Mouse (Mus musculus) right cerebral cortex, postnatal 36 days (tissue): ENCODE measurements around the gene Kank1.

Source experiments
- DNase-seq, 2 experiments: peaks; one replicate each; pipeline ENCODE4 v3.0.0; 2022; ENCODE audit warnings: low spot score in 2 of 2, mixed read lengths in 1 of 2

Gene Kank1

DNA sequence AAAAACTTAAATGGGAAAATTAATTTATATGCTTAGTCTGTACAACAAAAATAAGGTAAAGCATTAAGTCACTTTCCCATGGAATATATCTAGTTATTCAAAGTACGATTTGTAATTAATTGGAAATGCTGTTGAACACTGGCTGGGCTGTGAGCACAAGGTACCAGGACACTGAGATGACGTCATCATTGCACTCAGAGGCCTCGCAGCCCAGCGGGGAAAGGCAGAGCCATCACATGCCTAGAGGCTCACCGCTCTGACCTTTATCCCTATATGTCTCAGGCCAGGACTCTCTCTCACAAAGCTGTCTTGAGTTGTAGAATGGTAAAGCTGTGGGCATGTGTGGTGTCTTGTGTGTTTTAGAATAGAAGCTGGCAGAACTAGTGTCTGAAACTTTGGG, 128.9 kb downstream of the Kank1 start:
- no peak for DNase-seq

DNA sequence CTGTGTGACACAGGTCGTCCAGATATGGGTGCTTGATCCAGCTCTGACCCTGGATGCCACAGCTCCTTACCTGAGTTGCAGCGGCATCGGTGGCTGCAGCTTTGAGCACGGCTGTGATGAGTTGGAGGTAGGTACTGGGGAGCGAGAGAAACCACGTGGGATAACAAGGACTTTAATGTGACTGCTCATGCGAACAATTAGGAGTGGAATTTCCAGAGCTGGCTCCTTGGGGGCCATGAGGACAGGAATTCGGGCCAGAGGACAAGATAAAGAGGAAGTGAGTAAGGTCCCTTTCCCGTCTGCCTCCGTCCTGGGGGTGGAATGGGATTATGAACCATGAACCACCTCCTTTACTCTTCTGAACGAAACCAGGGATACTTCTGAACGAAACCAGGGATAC, 129.8 kb downstream of the Kank1 start:
- no peak for DNase-seq

DNA sequence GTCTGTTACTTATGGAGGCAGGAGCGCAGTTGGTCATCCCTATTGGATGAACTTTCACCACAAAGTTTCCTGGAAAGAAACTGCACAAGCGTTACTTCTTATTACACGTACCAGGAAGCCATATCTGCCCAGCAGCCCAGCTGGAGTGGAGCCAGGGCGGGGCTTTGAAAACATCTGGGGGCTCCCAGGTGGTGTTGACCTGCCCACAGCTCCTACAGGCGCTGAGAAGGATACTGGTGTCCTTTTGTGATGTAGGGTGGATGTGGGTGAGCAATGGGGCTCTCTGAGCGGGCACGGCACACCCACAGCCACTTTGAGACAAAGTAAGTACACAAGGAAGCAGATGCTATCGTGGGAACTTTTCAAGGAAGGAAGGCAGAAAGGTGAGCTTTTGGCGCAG, 133.7 kb downstream of the Kank1 start:
- no peak for DNase-seq

DNA sequence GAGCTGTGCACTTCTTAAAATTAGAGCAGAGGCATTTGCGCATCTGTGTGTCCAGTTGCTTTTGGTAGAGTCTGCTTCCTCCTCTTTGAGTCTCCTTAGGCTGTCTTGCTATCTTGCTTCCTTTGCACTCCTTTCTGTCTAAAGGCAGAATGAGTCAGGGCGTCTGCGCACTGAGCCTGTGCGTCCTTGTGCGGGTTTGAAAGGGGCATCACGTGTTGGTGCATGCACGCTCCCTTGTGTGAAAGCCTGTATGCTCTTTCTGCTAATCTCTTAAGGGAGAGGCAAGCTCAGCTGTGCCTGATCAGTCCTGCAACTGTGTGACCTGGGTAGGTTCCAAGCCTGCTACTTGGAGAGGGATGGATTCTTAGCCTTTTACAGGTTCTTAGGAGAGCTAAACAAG, 136.0 kb downstream of the Kank1 start:
- DNase-seq: no peak

DNA sequence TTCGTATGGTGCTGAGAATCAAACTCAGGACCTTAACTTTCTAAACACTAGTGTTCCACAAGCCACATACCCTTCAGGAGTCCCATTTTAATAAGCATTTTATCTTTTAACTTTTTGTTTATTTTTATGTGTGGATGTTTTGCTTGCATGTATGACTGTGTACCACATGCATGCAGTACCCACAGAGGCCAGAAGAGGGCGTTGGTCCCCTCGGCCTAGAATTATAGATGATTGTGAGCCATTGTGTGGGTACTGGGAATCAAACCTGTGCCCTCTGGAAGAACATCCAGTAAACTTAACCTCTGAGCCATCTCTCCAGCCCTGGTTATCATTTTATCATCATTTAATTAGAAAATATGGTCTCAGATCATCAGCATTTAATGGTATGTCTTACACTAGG, 136.8 kb downstream of the Kank1 start:
- no peak for DNase-seq

DNA sequence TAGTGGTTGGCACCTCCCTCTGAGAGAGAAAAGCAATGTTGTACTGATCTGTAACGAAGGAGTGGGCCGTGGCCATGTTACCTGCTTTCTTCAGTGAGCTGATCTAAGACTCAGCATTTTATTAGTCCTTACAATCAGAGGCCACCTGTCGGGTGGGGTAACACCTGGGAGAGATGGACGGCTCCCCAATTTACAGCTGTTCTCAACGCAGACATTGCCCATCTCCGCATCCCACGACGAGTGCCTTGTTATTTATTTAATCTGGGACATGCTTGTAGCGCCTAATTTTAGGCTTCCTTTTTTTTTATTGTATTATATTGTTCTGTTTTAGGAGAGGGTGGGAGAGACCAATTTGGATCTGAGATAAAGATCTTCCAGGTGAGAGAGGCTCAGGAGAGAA, 137.4 kb downstream of the Kank1 start:
- no peak for DNase-seq

DNA sequence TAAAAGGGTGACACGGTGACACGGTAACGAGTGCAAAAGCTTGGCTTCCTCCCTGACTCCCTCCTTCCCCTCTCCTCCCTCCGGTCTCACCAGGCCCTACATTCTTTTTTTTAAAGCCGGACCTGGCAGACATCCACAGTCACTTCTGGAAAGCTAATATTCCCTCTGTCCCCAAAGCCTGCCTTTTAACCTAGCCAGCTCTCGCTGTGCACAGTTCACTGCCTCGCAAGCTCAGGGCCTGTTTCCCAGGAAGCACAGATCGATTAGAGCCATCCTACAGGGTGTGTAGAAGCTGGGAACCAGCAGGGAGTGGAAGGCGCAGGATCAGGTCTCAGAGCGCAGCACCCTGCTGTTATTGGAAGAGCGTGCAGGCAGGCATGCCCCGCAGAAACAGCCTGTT, 138.2 kb downstream of the Kank1 start:
- DNase-seq: peak in 1 of 2 experiments; percentile 1

DNA sequence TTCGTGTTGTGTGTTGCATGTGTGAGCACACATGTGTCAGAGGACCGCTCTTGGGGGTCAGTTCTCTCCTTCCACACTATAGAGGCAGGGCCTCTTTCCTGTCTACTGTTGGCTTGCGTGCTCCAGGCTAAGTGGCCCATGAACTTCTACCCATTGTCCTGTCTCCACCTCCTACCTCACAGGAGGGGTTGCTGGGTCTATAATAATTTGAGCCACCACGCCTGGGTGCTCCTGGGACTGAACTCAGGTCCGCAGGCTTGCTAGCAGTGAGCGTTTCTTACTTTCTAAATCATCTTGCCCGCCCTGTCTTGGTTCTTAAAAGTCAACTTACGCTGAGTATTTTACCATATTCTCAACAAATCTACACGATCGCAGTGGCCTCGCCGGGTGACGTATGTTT, 140.1 kb downstream of the Kank1 start:
- DNase-seq: no peak

DNA sequence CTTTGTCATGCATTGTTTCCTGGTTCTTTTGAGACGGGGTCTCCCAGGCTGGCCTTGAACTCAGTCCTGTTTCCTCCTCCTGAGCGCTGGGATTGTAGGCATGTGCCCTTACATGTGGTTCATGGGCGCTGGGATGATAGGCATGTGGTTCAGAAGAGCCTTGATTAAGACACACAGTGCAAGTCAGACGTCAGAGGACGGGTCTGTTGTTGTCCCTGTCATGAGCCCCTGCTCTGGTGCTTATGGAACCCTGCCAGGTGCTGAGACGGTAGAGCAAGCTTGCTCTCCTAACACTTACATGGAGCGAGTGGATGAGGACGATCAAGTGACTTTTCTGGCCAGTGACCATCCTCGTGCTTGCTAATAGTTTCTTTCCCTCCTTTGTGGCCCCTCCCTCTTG, 143.9 kb downstream of the Kank1 start:
- no peak for DNase-seq

DNA sequence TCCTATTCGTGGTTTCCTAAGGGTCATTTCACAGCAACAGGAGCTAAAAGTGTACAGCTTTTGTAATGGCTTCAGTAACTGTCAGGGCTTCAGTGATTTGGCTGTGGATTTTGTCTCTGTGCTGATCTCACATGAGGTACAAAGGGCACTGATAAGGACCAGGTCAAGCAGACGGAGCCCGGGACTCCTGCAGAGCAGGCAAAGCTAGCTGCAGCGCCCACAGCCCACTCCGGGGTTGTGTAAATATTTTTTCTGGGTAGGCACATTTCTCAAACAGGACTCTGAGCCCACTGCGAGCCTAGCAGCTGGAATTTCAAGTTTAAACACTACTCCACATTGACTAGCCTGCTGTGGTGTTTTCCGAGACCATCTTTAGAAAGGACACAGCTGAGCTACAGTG, 145.2 kb downstream of the Kank1 start:
- no peak for DNase-seq

DNA sequence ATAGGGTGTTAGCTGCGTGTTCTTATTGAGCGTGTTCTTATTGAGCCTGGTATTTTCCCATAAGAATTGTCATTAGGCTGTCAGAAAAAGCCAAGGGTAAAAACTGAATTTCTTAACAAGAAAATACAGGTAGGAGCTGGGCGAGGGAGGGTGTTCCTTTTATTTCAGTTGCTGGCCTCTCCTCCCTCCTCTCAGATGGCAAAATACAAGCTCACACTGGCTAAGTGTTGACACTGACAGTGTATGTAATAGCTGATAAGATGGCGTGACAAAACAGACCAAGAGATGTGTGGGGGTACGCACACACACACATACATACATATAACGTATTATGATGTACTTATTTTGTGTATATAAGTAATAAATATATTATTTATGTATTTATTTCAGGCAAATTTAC, 145.7 kb downstream of the Kank1 start:
- DNase-seq: no peak

DNA sequence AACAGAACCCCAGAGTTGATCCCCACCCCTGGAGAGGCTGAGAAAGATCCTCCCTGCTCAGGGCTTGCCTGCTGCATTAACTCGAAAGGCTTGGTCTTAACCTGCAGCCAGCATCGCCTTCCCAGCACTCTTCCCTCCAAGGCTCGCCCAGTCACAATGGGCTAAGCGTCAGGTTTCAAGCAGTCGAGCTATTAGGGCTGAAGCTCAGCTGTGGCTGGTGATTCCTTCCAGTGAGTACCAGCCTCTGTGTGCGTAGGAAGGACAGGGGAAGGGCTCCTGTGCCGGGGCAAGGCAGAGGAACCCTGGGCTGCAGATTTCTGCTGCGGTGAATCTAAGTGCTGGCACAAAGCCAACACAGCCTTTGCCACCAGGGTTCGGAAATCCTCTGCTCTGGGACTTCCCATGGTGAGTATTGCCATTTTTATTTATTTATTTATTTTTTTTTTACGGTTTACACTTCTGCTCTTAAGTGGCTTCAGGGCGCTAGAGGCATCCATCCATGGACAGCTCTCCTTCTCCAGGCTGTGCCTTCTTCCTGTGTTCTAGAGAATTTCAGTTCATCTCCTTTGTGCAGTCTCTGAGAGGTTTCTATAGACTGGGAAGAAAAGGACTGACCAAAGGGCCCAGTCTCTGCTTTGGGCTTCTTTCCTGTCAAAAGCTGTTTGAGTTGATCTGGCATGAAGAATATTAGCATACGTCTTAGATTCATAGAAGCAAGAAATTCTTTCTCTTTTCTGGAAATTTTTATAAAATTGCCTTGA, 146.8 kb downstream of the Kank1 start:
- no peak for DNase-seq

DNA sequence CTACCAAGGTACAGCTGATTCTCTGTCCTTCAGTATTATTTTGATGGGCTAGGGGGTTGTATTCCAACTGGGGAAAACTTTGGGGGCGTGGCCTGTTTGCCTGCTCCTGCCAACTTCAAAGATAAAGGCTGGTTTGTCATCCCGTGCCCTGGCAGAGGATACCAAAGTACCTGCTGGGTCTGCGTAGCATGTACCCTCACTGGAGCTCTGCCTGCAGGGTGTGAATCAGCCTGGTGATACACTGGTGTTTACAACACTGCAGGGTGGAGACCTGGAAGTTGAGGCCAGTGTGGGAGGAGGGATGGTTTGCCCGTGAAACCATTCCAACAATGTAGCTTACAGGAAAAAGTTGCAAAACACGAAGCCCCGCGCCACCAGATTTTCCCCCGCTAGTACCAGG, 149.2 kb downstream of the Kank1 start:
- DNase-seq: no peak

DNA sequence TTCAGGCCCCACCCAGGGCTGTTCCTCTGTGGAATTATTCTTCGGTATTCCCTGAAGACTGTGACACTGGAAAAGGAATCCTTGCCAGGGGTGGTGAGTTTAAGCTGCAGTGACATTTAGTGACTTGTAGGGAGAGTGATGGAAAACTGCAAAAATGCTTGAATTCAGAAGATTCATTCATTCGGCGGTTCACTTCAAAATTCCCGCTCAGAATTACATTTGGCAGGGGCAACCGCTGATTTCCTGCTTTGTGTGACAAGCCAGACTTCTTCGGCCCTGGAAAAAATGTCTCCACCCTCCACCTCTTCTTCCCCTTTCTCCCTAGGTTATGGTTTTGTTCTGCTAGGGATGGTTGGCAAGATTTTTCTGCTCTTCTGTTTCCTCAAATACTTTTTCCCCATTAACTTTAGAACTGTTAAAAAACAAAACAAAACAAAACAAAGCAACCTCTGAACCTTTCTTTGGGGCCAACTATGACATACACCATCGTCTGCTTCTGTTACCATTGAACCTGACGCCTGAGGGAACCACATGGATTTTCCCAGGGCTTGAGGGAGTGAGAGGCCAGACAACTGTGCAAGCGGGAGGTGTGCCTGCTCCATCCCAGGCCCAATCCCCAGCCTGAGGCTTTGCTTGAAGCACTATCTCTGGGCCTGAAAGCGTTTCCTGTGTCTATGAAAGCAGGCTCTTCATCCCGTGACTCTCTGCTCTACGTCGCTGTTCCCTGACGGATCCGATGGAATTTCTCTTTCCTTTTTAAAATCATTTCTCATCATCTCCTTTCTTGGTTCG, 150.1 kb downstream of the Kank1 start:
- no peak for DNase-seq

DNA sequence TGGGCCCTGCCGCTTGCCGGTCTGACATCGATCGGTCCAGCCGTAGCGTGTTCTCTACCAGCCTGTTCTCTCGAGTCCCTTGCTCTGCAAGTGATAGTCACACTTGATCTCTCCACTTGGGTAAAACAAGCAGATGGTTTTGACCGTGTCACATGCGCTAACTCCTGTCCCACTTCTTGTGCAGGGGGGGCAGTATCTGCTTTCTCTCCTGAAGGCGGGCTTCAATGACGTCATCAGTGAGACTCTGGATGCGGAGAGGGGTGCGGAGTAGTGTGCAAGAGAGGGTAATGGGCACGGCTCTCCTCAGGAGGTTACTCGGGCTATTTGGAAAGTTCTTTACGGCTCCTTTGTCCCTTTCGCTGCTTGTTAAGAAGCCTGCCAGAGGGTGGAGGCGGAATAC, 151.1 kb downstream of the Kank1 start:
- no peak for DNase-seq

DNA sequence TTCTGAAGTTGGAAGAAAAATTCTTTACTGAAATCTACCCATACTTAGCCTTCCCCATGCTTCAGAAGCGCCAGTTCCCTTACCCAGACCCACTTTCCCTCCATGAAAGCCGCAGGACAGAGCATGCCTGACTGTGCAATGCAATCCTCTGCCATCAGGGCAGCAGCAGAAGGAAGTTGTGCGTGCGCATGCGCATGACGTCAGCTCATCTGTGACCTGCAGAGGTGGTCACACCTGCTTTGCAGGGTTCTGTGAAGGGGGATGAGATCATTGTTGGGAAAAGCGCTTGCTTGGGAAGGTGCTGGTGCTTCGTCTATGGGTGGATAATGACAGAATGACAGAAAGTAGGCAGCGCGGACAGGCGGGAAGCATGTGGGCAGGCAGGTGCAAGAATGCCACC, 155.4 kb downstream of the Kank1 start:
- DNase-seq: no peak

DNA sequence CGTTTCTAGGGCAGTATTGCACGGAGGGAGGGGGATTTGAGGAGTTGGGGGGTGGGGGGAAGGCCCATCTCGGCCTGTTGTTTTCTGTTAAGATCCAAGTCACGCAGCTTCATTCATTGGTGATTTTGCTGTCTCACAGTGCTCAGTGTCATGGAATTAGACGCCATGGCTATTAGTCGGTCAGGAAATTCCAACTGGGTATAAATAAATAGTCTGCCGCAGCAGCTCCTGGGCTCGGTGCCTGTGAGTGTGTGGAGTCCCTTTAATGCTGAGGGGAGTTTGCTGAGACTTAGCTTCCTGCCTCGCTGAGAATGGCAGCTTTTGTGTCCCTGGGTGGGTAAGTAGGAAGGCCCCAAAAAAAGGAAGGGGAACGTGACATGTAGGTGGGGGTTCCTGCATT, 158.3 kb downstream of the Kank1 start:
- peak in 1 of 2 experiments; percentile 14 for DNase-seq

DNA sequence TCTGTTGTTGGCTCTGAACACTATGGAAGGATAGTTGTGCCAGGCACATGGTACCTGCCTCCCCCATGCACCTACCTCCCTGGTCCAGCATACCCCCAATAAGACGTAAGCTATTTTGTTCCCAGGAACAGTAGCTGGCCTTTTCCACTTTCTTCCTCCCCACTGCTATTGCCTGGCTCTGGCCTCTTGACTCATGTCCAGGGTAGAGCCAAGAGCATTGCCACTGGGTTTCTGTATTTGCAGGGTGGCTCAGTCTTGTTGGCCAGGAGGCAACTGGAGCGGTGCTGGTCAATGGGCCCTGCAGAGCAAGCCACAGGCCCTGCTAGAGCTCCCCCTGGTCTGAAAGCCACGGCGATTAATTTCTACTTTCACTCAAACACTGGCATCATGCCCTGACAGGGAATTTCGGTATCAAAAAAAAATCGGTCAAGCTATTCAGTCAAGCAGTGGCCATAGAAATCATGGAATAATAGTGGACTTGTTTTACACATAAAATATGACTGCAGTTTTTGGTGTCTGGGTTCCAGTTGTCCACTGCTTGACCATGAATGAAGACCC, 160.0 kb downstream of the Kank1 start:
- DNase-seq: no peak

DNA sequence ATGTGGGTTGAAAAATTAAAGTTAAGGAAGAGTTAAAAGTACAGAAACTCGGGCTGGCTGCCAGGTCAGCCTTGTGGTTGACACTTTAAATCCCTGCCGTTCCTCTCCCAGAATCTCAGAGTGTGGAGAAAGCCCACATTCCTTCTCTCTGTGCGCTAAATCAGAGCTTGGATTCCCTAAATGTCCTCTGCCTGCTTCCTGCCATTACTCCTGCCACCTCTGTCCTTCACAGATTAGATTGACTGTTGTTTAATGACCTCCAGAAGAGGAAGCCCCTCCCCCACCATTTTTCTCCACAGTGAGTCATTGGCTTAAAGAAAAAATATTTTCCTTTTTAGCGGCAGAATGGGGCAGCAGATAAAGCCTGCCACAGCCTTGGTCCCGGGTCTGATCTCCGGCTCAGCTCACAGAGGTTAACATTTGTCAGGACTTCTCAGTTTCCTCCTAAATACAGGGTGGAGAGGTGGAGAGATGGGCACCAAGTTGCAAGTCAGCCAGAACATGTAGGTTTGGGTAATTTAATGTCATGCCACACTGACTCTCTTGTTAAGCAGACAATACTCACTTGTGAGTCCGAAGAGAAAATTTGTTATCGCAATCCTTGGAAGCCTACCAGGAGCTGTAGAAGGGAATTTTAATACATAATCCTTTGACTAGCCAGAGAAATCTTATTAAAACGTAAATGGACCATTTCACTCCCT, 162.9 kb downstream of the Kank1 start:
- DNase-seq: no peak

DNA sequence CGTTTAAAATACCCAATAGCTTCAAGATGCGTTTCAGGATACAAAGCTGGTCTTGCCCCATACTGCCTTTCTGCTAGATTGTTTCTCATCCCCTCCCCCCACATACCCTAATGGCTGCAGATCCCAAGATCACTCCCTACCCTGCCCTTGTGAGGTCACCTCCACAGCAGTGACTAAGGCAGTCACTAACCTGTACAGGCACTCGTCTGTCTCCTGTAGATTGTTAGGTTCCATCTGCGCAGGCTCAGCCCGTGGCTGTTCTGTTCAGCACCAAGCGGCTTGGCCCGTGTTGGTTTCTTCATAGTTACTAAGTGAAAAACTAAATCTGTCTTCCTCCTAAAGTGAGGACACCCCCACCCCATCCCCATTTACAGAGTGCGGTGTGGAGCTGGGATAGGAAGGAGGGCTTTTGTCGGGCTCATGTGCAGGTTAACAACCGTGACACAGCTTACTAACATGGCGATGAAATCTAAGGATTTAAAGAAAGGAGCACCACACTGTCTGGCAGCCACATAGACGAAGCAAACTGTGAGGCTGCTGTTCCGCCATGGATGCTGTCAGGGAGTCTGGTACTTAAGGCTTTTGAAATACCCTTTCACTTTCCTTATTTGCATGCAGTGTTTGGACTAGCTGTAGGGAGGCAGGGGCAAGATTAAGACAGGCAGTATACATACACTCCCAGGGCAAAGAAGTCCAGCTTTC, 163.6 kb downstream of the Kank1 start:
- no peak for DNase-seq

DNA sequence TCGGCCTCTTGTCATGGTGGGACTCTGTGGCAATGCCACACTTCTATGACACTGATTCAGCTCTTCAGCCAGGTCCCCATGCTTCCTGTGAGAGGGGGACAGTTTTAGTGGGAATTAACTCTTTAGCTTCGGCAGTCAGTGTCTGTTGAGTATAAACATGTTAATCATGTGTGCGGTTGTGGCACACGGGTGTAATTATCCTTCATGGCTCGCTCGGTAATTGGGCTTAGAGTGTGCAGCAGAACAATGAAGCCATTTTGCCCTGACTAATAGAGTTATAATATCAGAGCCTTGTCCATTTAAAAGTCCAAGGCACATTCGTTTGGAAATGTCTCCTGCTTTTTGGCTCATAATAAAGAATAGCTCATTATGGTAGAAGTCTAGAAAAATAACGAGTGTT, 164.7 kb downstream of the Kank1 start:
- DNase-seq: no peak

DNA sequence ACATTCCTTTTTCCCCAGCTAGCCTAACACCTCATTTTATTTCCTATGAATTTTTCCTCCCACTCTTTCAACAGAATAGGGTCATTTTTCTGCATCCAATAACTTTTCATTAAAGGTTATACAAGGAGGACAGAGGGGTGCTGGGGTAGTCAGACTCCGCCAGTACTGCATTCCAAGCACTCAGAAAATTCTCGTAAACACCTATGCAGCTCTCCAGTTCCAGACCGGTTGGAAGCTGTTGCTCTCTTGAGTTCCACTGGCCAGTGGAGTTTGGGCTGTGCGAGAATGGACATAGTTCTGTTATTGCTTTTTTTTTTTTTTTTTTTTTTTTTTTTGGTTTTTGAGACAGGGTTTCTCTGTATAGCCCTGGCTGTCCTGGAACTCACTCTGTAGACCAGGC, 167.4 kb downstream of the Kank1 start:
- DNase-seq: no peak
